Mouse (Mus musculus): ENCODE results near the gene Cyp26c1. TPM values are rescaled to one million over a fixed set of nuclear protein-coding genes. Genes with fewer than 3 reads are reported as not detected.

Cyp26c1 gene
- polyA plus RNA-seq, 1 experiment from 2014 or later: 10.1 TPM

GRCm38 (mm10) chr19:37690716-37691115, 5.3 kb downstream of the Cyp26c1 start:
- H3K4me1 ChIP-seq (replicated peaks): peaks cover 40% of the 10 kb centered on the region
- 3% methylated on average over 29 of the region's 29 CpGs for WGBS
- peak; percentile 73 for DNase-seq (ENCODE audit: low spot score)
- no peaks in the 10 kb centered on the region for H3K9me3 ChIP-seq
- peak overlapping the region; percentile 38 for H3K4me3 ChIP-seq
- H3K36me3 ChIP-seq: no peaks in the 10 kb centered on the region
- H3K27ac ChIP-seq: no peak overlapping the region
- peaks cover 100% of the 10 kb centered on the region for H3K27me3 ChIP-seq (ENCODE audit: insufficient read depth, poor library complexity, severe bottlenecking)

- peak; percentile 72 for DNase-seq (ENCODE audit: low spot score)
- WGBS: 2% methylated on average over 40 of the region's 40 CpGs
- no peaks in the 10 kb centered on the region for H3K9me3 ChIP-seq
- H3K36me3 ChIP-seq: no peaks in the 10 kb centered on the region
- peak overlapping the region; percentile 40; the same call in 1 of the 2 replicates for H3K27ac ChIP-seq
- peaks cover 100% of the 10 kb centered on the region for H3K27me3 ChIP-seq (ENCODE audit: insufficient read depth, poor library complexity, severe bottlenecking)
- H3K4me1 ChIP-seq (replicated peaks): peaks cover 41% of the 10 kb centered on the region
- H3K4me3 ChIP-seq: peak overlapping the region; percentile 50
Observed at GRCm38 (mm10) chr19:37692879-37693278, 7.5 kb downstream of the Cyp26c1 start.

DNA sequence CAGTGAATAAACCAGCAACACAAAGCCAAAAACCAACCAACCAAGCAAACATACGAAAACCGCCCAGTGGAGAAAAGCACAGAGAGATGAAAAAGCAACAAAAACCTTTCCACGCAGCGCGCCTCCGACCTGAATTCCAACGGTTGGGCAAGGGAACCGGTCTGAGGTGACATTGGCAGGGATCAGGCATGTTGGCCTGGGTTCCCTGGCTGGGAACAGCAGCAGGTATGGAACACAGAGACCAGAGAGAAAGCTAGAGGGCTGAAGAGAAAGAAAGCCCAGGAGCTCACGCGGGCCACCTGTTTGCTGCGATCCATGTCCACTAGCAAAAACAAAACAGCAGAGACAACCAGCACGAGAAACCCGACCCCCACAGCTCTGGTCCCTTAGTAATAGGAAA, 9.8 kb downstream of the Cyp26c1 start:
- DNase-seq (ENCODE audit: low spot score): no peak
- peaks cover 100% of the 10 kb centered on the region for H3K27me3 ChIP-seq (ENCODE audit: insufficient read depth, poor library complexity, severe bottlenecking)
- H3K4me1 ChIP-seq (replicated peaks): peaks cover 57% of the 10 kb centered on the region
- H3K36me3 ChIP-seq: no peaks in the 10 kb centered on the region
- H3K9me3 ChIP-seq: no peaks in the 10 kb centered on the region
- 18% methylated on average over 13 of the region's 13 CpGs for WGBS
- peak overlapping the region; percentile 51; the same call in 1 of the 2 replicates for H3K4me3 ChIP-seq
- H3K27ac ChIP-seq: no peak overlapping the region

DNA sequence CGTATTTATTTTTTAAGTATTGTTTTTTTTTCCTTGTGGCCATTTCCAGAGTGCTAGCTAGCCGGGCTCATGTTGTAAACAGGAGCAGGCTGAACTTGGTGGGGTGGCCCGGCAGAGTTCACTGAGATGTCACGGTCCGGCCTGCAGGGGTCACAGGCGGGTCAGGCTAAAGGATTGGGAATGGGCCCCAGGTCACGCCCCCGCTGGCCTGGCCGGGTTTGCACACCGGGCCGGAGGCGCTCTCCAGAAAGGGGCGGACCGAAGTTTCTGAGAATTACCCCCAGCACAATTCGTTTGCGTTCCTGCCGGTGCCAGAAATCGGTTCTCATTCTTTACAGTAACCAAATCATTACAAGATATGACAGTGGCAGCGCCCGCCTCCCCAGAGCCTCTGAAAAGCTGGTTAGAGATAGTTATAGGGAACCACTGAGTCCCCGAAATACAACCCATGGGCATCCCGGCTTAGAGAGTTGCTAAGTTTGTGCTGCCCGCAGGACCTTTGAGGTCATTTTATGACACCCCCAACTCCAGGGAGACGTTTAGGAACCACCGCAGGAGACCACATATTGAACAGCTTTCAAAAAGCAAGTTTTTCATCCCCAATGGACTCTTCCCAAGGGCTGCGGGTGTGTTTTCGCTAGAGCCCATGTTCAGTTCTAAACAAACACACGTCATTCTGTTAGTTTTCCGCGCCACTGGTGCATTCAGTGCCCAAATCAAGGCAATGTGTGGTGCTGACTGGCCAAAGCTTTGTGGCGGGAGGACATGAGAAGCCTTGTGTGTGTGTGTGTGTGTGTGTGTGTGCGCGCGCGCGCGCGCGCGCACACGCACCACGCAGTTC, 10.6 kb downstream of the Cyp26c1 start:
- peak; percentile 67 for DNase-seq (ENCODE audit: low spot score)

GRCm38 (mm10) chr19:37696603-37697334, 11.4 kb downstream of the Cyp26c1 start:
- H3K27ac ChIP-seq: no peak overlapping the region
- peaks cover 50% of the 10 kb centered on the region for H3K4me1 ChIP-seq (replicated peaks)
- 3% methylated on average over 22 of the region's 22 CpGs for WGBS
- peaks cover 100% of the 10 kb centered on the region for H3K27me3 ChIP-seq (ENCODE audit: insufficient read depth, poor library complexity, severe bottlenecking)
- peak overlapping the region; percentile 51 for H3K4me3 ChIP-seq
- no peaks in the 10 kb centered on the region for H3K9me3 ChIP-seq
- no peaks in the 10 kb centered on the region for H3K36me3 ChIP-seq
- DNase-seq (ENCODE audit: low spot score): peak; percentile 44

More for the DNA sequence above, 10.6 kb downstream of the Cyp26c1 start:
- Histone ChIP-seq H3K36me3 (no peaks in the 10 kb centered on the region), H3K4me3 (peak overlapping the region; percentile 51), H3K9me3 (no peaks in the 10 kb centered on the region), H3K4me1 (replicated peaks) (peaks cover 51% of the 10 kb centered on the region), H3K27ac (no peak overlapping the region), H3K27me3 (ENCODE audit: insufficient read depth, poor library complexity, severe bottlenecking) (peaks cover 100% of the 10 kb centered on the region)
- 2% methylated on average over 42 of the region's 42 CpGs for WGBS

DNA sequence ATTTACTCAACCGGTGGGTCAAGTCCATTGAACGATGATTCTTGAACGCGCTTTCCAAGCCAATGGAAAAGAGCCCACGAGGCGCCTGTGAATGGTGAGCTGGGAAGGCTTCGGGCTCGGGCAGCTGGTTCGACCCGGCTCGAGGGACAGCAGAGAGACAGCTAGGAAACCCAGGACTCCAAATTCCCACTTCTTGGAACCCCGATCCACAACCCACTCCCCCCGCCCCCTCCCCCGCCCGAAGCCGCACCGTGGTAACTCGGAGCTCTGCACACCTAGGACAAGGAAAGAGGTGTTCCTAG, 11.9 kb downstream of the Cyp26c1 start:
- no peak overlapping the region for H3K27ac ChIP-seq
- no peaks in the 10 kb centered on the region for H3K9me3 ChIP-seq
- peaks cover 100% of the 10 kb centered on the region for H3K27me3 ChIP-seq (ENCODE audit: insufficient read depth, poor library complexity, severe bottlenecking)
- H3K4me1 ChIP-seq (replicated peaks): peaks cover 50% of the 10 kb centered on the region
- peak; percentile 44 for DNase-seq (ENCODE audit: low spot score)
- H3K36me3 ChIP-seq: no peaks in the 10 kb centered on the region
- under 1% methylated on average over 18 of the region's 18 CpGs for WGBS
- peak overlapping the region; percentile 51 for H3K4me3 ChIP-seq

DNA sequence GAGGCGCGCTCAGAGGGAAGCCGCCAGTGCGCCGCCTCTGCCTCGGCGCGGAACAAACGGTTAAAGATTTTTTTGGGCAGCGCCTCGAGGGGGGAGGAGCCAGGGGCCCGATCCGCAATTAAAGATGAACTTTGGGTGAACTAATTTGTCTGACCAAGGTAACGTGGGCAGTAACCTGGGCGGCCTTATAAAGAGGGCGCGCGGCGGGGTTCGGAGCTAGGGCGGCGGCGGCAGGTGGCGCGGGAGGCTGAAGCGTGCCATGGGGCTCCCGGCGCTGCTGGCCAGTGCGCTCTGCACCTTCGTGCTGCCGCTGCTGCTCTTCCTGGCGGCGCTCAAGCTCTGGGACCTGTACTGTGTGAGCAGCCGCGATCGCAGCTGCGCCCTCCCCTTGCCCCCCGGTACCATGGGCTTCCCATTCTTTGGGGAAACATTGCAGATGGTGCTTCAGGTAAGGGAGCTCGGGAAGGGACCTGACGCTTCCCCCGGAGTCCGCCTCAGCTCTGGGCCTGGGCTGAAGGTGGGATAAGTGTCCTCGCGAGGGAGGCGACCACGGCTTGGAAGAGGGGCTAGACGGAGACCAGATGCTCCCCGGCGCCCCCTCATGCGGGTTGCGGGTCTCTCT, 12.4 kb downstream of the Cyp26c1 start, which contains the start of gene Cyp26a1:
Gene Cyp26a1, plus strand, starts transcription at position 148 of the 622 bp plus-strand sequence.
- Histone ChIP-seq H3K4me1 (replicated peaks) (peaks cover 47% of the 10 kb centered on the region), H3K27ac (peak within 1 kb of the TSS; percentile 69), H3K36me3 (no peaks in the 10 kb centered on the region), H3K27me3 (ENCODE audit: insufficient read depth, poor library complexity, severe bottlenecking) (peaks cover 100% of the 10 kb centered on the region), H3K4me3 (peak within 1 kb of the TSS; percentile 51), H3K9me3 (no peaks in the 10 kb centered on the region)
- peak; percentile 61 for DNase-seq (ENCODE audit: low spot score)
- WGBS: under 1% methylated on average over 51 of the region's 51 CpGs

DNA sequence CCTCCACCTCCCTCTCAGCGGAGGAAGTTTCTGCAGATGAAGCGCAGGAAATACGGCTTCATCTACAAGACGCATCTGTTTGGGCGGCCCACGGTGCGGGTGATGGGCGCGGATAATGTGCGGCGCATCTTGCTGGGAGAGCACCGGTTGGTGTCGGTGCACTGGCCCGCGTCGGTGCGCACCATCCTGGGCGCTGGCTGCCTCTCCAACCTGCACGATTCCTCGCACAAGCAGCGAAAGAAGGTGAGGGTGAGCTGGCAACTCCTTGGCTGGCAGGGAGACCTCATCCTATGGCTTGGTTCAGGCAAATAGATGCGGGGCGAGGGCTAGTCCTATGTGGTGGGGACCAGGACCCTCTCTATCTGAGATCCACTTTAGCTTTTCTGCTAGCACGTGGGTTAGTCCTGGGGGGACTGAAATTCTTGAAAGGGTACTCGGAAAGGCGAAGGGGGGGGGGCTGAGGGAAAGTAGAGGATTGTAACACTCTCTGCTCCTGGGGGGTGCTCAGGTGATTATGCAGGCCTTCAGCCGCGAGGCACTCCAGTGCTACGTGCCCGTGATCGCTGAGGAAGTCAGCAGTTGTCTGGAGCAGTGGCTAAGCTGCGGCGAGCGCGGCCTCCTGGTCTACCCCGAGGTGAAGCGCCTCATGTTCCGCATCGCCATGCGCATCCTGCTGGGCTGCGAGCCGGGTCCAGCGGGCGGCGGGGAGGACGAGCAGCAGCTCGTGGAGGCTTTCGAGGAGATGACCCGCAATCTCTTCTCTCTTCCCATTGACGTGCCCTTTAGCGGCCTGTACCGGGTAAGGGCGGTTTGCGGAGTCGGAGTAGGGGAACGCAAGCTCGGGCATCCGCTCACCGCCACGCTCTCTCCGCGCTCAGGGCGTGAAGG, 13.1 kb downstream of the Cyp26c1 start:
- Histone ChIP-seq H3K36me3 (no peaks in the 10 kb centered on the region), H3K4me3 (peak overlapping the region; percentile 51), H3K27ac (peak overlapping the region; percentile 69), H3K27me3 (ENCODE audit: insufficient read depth, poor library complexity, severe bottlenecking) (peaks cover 100% of the 10 kb centered on the region), H3K4me1 (replicated peaks) (peaks cover 40% of the 10 kb centered on the region), H3K9me3 (no peaks in the 10 kb centered on the region)
- WGBS: under 1% methylated on average over 63 of the region's 63 CpGs
- DNase-seq (ENCODE audit: low spot score): peak; percentile 58

- no peak for DNase-seq (ENCODE audit: low spot score)
- WGBS: 23% methylated on average over 9 of the region's 9 CpGs
- H3K4me1 ChIP-seq (replicated peaks): peaks cover 40% of the 10 kb centered on the region
- no peaks in the 10 kb centered on the region for H3K36me3 ChIP-seq
- H3K27me3 ChIP-seq (ENCODE audit: insufficient read depth, poor library complexity, severe bottlenecking): peaks cover 99% of the 10 kb centered on the region
- H3K9me3 ChIP-seq: no peaks in the 10 kb centered on the region
- no peak overlapping the region for H3K27ac ChIP-seq
- H3K4me3 ChIP-seq: 0 out of 2 replicates have a peak overlapping the region, but pooled peaks have one; percentile 11
Observed at GRCm38 (mm10) chr19:37699711-37700110, 14.3 kb downstream of the Cyp26c1 start.

DNA sequence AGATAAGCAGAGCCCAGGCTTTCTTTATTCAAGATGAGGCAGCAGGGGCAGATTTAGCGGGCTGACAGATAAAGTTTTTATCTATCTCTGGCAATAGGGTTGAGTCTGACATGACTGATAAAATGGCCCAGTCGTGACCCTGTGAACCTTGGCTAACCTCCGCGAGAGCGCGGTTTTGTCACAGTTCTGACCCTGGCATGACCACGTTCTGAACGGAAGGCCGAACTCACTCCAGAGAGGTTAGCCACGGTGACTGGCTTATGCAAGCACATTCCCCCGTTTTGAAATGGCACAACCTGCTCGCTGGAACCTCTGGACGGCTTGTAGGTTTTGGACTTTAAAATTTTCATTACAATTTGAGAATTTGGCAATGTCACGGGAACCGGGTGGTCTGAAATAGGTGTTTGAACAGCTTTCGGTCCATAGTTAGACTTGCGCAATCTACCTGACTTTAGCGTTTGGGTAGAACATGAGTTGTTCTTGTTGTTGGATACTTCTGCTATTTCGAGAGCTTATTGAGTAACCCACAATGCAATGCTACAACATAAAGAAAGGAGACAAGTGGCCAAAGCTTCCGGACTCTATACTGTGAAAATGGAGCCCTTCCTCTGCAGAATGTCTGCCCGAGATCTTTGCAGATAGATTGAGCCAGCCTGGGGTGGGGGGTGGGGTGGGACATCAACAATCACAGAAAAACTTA, 17.1 kb downstream of the Cyp26c1 start:
- peaks cover 19% of the 10 kb centered on the region for H3K4me1 ChIP-seq (replicated peaks)
- no peaks in the 10 kb centered on the region for H3K36me3 ChIP-seq
- no peak overlapping the region for H3K4me3 ChIP-seq
- H3K27me3 ChIP-seq (ENCODE audit: insufficient read depth, poor library complexity, severe bottlenecking): peaks cover 89% of the 10 kb centered on the region
- no peak overlapping the region for H3K27ac ChIP-seq
- 67% methylated on average over 21 of the region's 21 CpGs for WGBS
- DNase-seq (ENCODE audit: low spot score): no peak
- no peaks in the 10 kb centered on the region for H3K9me3 ChIP-seq

DNA sequence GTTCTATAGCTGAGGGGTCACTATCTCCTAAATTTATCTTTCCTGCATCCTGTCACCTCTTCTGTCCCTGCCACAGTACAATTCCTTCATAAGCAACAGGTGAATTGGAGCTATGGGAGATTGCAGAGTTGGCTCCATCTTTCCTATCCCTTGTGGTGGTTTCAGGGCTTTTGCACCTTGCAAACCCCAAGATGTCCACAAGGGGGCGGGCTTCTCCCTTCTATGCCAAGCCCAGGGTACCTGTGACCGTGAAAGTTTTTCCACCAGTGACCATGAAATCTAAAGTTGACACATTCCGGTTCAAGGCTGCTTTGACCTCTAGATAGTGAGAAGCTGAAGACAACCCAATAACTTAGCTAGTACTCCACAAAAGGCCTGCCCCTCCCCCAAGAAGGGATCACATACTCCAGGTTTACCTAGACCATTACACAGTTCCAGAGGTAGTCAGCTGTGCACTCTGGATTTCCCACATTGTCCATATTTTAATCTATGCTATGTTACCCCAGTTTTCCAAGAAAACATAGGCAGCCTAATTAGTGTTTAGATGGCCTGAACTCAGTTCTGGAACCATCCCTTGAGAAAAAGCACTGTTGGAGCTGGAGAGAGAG, 18.6 kb downstream of the Cyp26c1 start:
- Histone ChIP-seq H3K27ac (no peak overlapping the region), H3K36me3 (no peaks in the 10 kb centered on the region), H3K4me1 (replicated peaks) (peaks cover 4% of the 10 kb centered on the region), H3K9me3 (no peaks in the 10 kb centered on the region), H3K27me3 (ENCODE audit: insufficient read depth, poor library complexity, severe bottlenecking) (peaks cover 74% of the 10 kb centered on the region), H3K4me3 (no peak overlapping the region)
- peak; percentile 78 for DNase-seq (ENCODE audit: low spot score)
- WGBS: 12% methylated on average over 3 of the region's 3 CpGs
